11 mouse cellular contexts compared by ENCODE assay signal in genomic region chr13:41476216-41476615, GRCm38 (mm10). TPM values are rescaled to one million over a fixed set of nuclear protein-coding genes. Genes with fewer than 3 reads are reported as not detected.
A peak's percentile ranks its signal among the peaks of the same experiment; 100 is the strongest.
DNase-seq lines count a peak whose midpoint lies in the region; ATAC-seq and TF ChIP-seq lines count a peak whose summit lies in the region.
"Had no signal": no experiment of that assay in that cellular context is flagged by ENCODE, and none has a peak within 500 bp of the region (broad histone marks: within the 10 kb centered on the region; RNA-seq: fewer than 3 reads in every experiment).

No protein-coding gene starts in this region.

- TF ChIP-seq CTCF in heart, postnatal 0 days (IDR thresholded peaks at IDR 0.05; ENCODE audit: low read depth) = no peak

- H3K4me1 ChIP-seq in kidney, embryonic 14.5 days (ENCODE audit: control insufficient read depth, insufficient read depth, low read length) = no peaks in the 10 kb centered on the region
- H3K4me1 ChIP-seq in heart, postnatal 0 days (ENCODE audit: control insufficient read depth, insufficient read depth) = no peaks in the 10 kb centered on the region

- DNase-seq in embryo, embryonic 10 days (ENCODE audit: low spot score) = peak; percentile 21
- no peak for DNase-seq in embryo, embryonic 9.5 days (ENCODE audit: extremely low spot score)
- peak; percentile 31 for DNase-seq in kidney, adult 18-20 months
- peak; percentile 47 for DNase-seq in heart, postnatal 0 days (ENCODE audit: low spot score)
- peak; percentile 57 for DNase-seq in lung, postnatal 36 days
- no peak for DNase-seq in thymus, postnatal 10 days (ENCODE audit: low spot score in 2 of 2)
- DNase-seq: cerebellum, adult 9-10 months had no signal

- H3K4me2 ChIP-seq in kidney, embryonic 14.5 days (replicated peaks; ENCODE audit: low read depth, low read length) = no peak overlapping the region
- H3K4me2 ChIP-seq in heart, postnatal 0 days (ENCODE audit: low read depth, low read length) = no peak overlapping the region
- H3K4me2 ChIP-seq: hindbrain, embryonic 14.5 days; liver, embryonic 15.5 days had no signal

- ATAC-seq in kidney, embryonic 14.5 days (ENCODE audit: low FRiP score, low TSS enrichment) = no peak
- peak; percentile 30; the same call in 1 of the 2 replicates for ATAC-seq in heart, postnatal 0 days (ENCODE audit: insufficient read depth, low read depth)
- ATAC-seq in frontal cortex, adult (ENCODE audit: low TSS enrichment) = no peak

- peak; percentile 91; the same call in 1 of the 2 replicates for TF ChIP-seq EP300 in heart, postnatal 0 days (IDR thresholded peaks at IDR 0.05; ENCODE audit: low read depth)

- no peak overlapping the region for H3K9ac ChIP-seq in kidney, embryonic 14.5 days (ENCODE audit: low read depth, low read length)
- no peak overlapping the region for H3K9ac ChIP-seq in heart, postnatal 0 days (replicated peaks; ENCODE audit: low read depth, low read length)
- H3K9ac ChIP-seq: hindbrain, embryonic 14.5 days; liver, embryonic 15.5 days had no signal

- H3K27me3 ChIP-seq in kidney, embryonic 14.5 days (ENCODE audit: control insufficient read depth, insufficient read depth, low read length) = no peaks in the 10 kb centered on the region
- peaks cover 31% of the 10 kb centered on the region for H3K27me3 ChIP-seq in heart, postnatal 0 days (ENCODE audit: control insufficient read depth, insufficient read depth, low read length)
- H3K27me3 ChIP-seq: liver, embryonic 15.5 days had no signal

- H3K4me3 ChIP-seq in kidney, embryonic 14.5 days (ENCODE audit: low read length) = no peak overlapping the region
- H3K4me3 ChIP-seq in heart, postnatal 0 days (ENCODE audit: low read depth, low read length) = no peak overlapping the region
- H3K4me3 ChIP-seq: liver, embryonic 15.5 days had no signal

- 82% methylated on average over 4 of the region's 4 CpGs for WGBS in kidney, embryonic 14.5 days
- WGBS in heart, postnatal 0 days = 67% methylated on average over 4 of the region's 4 CpGs

- no peaks in the 10 kb centered on the region for H3K9me3 ChIP-seq in kidney, embryonic 14.5 days (ENCODE audit: control insufficient read depth, low read length)
- H3K9me3 ChIP-seq in heart, postnatal 0 days (replicated peaks; ENCODE audit: control insufficient read depth, low read length) = no peaks in the 10 kb centered on the region
- H3K9me3 ChIP-seq: liver, embryonic 15.5 days had no signal

- H3K27ac ChIP-seq in kidney, embryonic 14.5 days (ENCODE audit: low read depth, low read length) = no peak overlapping the region
- peak overlapping the region; percentile 52 for H3K27ac ChIP-seq in heart, postnatal 0 days (ENCODE audit: low read depth)
- H3K27ac ChIP-seq: hindbrain, embryonic 14.5 days; liver, embryonic 15.5 days had no signal

- H3K36me3 ChIP-seq in kidney, embryonic 14.5 days (ENCODE audit: control insufficient read depth, insufficient read depth, low read length) = no peaks in the 10 kb centered on the region
- no peaks in the 10 kb centered on the region for H3K36me3 ChIP-seq in heart, postnatal 0 days (replicated peaks; ENCODE audit: control insufficient read depth, insufficient read depth, low read length)
- H3K36me3 ChIP-seq: liver, embryonic 15.5 days had no signal

RNA-seq across cellular contexts. Expression of gene Nedd9, which starts 10.9 kb away (rescaled TPM):
- 16.8 and 24.9 TPM in 2 replicates for polyA plus RNA-seq in kidney, embryonic 14.5 days (2014; fragmentation: Nextera tagmentation; extraction: Ambion mirVana)
- 28.2 and 42.6 TPM in 2 replicates for total RNA-seq in heart, postnatal 0 days (2014; rRNA removed; ENCODE audit: low replicate concordance)
- polyA plus RNA-seq in heart, postnatal 0 days (2015; fragmentation: Nextera tagmentation; extraction: Ambion mirVana) = 9.0 and 10.1 TPM in 2 replicates

Comparison
In these comparisons a context has a peak if more than half of its experiments do, and no peak if none do; other contexts are left out.
1. DNase-seq: peak in embryo, embryonic 10 days (single experiment), kidney, adult 18-20 months (single experiment), heart, postnatal 0 days (single experiment) and lung, postnatal 36 days (single experiment); none in embryo, embryonic 9.5 days (single experiment) and thymus, postnatal 10 days (0 of 2).